Mouse (Mus musculus): Measurements from ENCODE around the gene Ppfibp1. TPM values are rescaled to one million over a fixed set of nuclear protein-coding genes. Genes with fewer than 3 reads are reported as not detected.

The Ppfibp1 gene
- polyA plus RNA-seq, 1 experiment from 2014 or later, result 9.2 TPM

Other genes starting within 250 kb of the Ppfibp1 start
- 115 and 122 TPM in 2 replicates for gene Med21, start 245.9 kb upstream of the Ppfibp1 start, polyA plus RNA-seq (2015; fragmentation: Nextera tagmentation; extraction: Ambion mirVana)
- 19.0 and 22.4 TPM in 2 replicates for gene Tm7sf3, start 245.7 kb upstream of the Ppfibp1 start, polyA plus RNA-seq (2015; fragmentation: Nextera tagmentation; extraction: Ambion mirVana)
- 11.8 and 14.1 TPM in 2 replicates for gene Stk38l, start 163.5 kb upstream of the Ppfibp1 start, polyA plus RNA-seq (2015; fragmentation: Nextera tagmentation; extraction: Ambion mirVana)
- 0.45 and 0.92 TPM in 2 replicates for gene Arntl2, start 92.4 kb upstream of the Ppfibp1 start, polyA plus RNA-seq (2015; fragmentation: Nextera tagmentation; extraction: Ambion mirVana)
- gene Smco2, start 38.4 kb upstream of the Ppfibp1 start, polyA plus RNA-seq (2015; fragmentation: Nextera tagmentation; extraction: Ambion mirVana), result not detected in 2 replicates
- not detected in 2 replicates for gene 1700034J05Rik, start 65.9 kb downstream of the Ppfibp1 start, polyA plus RNA-seq (2015; fragmentation: Nextera tagmentation; extraction: Ambion mirVana)
- gene Rep15, start 144.1 kb downstream of the Ppfibp1 start, polyA plus RNA-seq (2015; fragmentation: Nextera tagmentation; extraction: Ambion mirVana), result 0.30 and 0.42 TPM in 2 replicates
- gene Mrps35, start 154.3 kb downstream of the Ppfibp1 start, polyA plus RNA-seq (2015; fragmentation: Nextera tagmentation; extraction: Ambion mirVana), result 105 and 111 TPM in 2 replicates
- 2.3 and 2.4 TPM in 2 replicates for gene Mansc4, start 198.5 kb downstream of the Ppfibp1 start, polyA plus RNA-seq (2015; fragmentation: Nextera tagmentation; extraction: Ambion mirVana)
- 7.3 and 7.7 TPM in 2 replicates for gene Klhl42, start 202.9 kb downstream of the Ppfibp1 start, polyA plus RNA-seq (2015; fragmentation: Nextera tagmentation; extraction: Ambion mirVana)

Measured in thymus, postnatal 0 days (tissue).